Mouse (Mus musculus) adipose tissue, adult 10 weeks (tissue): Measurements from ENCODE around the gene Rabgap1. TPM values are rescaled to one million over a fixed set of nuclear protein-coding genes. Genes with fewer than 3 reads are reported as not detected.

Experiments
- polyA plus RNA-seq: library from polyadenylated mRNA; stranded (reverse); fragments of 350-450 nt; fragmentation: Illumina TruSeq; extraction: RNeasy Lipid Tissue Mini Kit (QIAGEN cat#74804); gene quantifications from one replicate; pipeline ENCODE4 v1.2.3, GENCODE M21; 2014; ENCODE audit warnings: low read depth, low replicate concordance

Gene Rabgap1
- 29.3 TPM for polyA plus RNA-seq

DNA sequence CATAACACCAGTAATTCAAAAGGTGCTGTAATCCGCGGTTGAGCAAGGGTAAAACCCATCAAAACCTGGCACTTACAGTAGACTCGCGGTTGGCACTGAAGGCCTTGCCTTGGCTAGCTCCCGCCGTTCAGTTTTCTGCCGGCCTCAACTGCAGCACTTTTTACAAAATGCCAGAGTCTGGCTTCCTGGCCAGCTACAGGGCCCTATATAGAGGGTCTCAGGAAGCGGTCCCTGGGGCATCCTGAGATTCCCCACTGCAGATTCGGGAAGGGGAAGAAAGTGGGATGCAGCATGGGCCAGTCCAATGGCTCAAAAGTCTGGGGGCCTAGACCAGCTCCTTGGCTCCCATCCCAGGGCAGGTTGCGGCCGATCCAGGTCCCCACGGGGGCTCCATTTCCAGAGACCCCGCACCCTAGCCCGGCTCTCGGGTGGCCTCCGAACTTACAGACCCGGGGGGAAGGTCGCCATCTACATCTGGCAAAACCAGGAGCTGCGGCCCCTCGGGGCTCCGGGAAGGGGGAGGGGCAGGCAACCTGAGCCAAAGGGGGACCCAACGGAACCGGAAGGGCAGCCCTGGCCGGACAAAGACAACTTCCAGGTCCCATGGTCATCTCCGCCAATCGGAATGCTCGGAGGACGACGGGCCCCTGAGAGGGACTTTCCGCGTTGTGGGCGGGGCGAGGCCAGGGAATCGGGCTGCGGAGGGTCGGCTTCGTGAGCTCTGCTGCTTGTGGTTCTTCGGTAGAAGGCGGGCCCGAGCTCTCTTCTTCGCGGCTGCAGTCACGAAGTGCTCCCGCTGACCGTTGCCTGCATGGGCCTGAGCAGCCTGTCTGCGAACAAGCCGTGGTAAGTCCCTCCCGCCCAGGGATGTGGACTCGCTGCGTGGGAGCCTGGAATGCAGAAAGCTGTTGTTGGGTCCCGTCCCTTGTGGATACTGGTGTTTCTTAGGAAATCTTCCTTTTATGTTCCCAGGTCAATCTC, at the start of gene Rabgap1, which contains the start of the genes Zbtb26 and Zbtb6:
Gene Rabgap1 (plus strand): TSS at position 669 of the 981 bp plus-strand sequence.
Gene Zbtb26 (minus strand): TSS at position 525 of the 981 bp plus-strand sequence.
Gene Zbtb6 (minus strand): TSS at position 561 of the 981 bp plus-strand sequence.

GRCm38 (mm10) chr2:37422306-37423304, 20.5 kb upstream of the Rabgap1 start, which contains the start of gene Rc3h2:
Gene Rc3h2 (minus strand): TSS chr2:37422903.

GRCm38 (mm10) chr2:37516030-37516710, 73.1 kb downstream of the Rabgap1 start, which contains the start of gene Gpr21:
Gene Gpr21 (plus strand): TSS chr2:37516332.

Other genes with a start within 250 kb of the Rabgap1 start
- not detected for gene Olfr366, start 231.7 kb upstream of the Rabgap1 start, polyA plus RNA-seq
- not detected for gene Olfr368, start 116.8 kb upstream of the Rabgap1 start, polyA plus RNA-seq
- gene Pdcl, start 83.9 kb upstream of the Rabgap1 start, polyA plus RNA-seq: 26.6 TPM
- gene Rc3h2, start 20.4 kb upstream of the Rabgap1 start, polyA plus RNA-seq: 9.9 TPM
- gene Zbtb26, start 144 bp upstream of the Rabgap1 start, polyA plus RNA-seq: 5.0 TPM
- 7.8 TPM for gene Zbtb6, start 108 bp upstream of the Rabgap1 start, polyA plus RNA-seq
- gene Gpr21, start 73.1 kb downstream of the Rabgap1 start, polyA plus RNA-seq: 0.26 TPM